Mouse (Mus musculus) lung, embryonic 14.5 days (tissue): ENCODE data around the gene Pigh. TPM values are rescaled to one million over a fixed set of nuclear protein-coding genes. Genes with fewer than 3 reads are reported as not detected.

Experiments
- ATAC-seq: fragments of 200-750 bp; cut with Nextera tagmentation; 2 replicates; pipeline ENCODE4 v1.8.0; 2017; ENCODE audit warnings: mild to moderate bottlenecking, moderate TSS enrichment, moderate library complexity; ENCODE audit not compliant: insufficient read depth
- DNase-seq: peaks from one replicate; pipeline ENCODE4 v3.0.0-alpha.2; 2015
- H3K27ac ChIP-seq: fragments of 300-500 bp; sonication (generic); 2 replicates; pipeline ENCODE4 v1.5.1; 2014; ENCODE audit warnings: low read depth, mild to moderate bottlenecking, moderate library complexity
- H3K27me3 ChIP-seq: fragments of 300-500 bp; sonication (generic); 2 replicates; pipeline ENCODE4 v1.6.1; 2014; ENCODE audit warnings: low read length, control low read depth; ENCODE audit not compliant: insufficient read depth
- H3K36me3 ChIP-seq: fragments of 300-500 bp; sonication (generic); 2 replicates; pipeline ENCODE4 v1.6.1; 2014; ENCODE audit warnings: control low read depth; ENCODE audit not compliant: insufficient read depth
- H3K4me1 ChIP-seq: fragments of 300-500 bp; sonication (generic); 2 replicates; pipeline ENCODE4 v1.6.1; 2014; ENCODE audit warnings: antibody characterized with exemption, control low read depth; ENCODE audit not compliant: insufficient read depth
- H3K4me2 ChIP-seq: fragments of 300-500 bp; sonication (generic); 2 replicates; pipeline ENCODE4 v1.6.1; 2014; ENCODE audit warnings: mild to moderate bottlenecking
- H3K4me3 ChIP-seq: fragments of 300-500 bp; sonication (generic); 2 replicates; pipeline ENCODE4 v1.5.1; 2014; ENCODE audit warnings: low read depth, low read length
- H3K9ac ChIP-seq: fragments of 300-500 bp; sonication (generic); 2 replicates; pipeline ENCODE4 v1.6.1; 2014
- H3K9me3 ChIP-seq: fragments of 300-500 bp; sonication (generic); 2 replicates; pipeline ENCODE4 v1.6.1; 2016; ENCODE audit warnings: low read depth, low read length, control low read depth
- CTCF ChIP-seq: IDR thresholded peaks from 2 replicates; pipeline ENCODE4 v1.5.1; 2016; ENCODE audit warnings: antibody characterized with exemption, low read depth
- WGBS: fragments of 180-500 bp; shearing (Covaris S2); extraction: QIAGEN DNeasy Blood & Tissue Kit; methylation state at CpG from one replicate; pipeline ENCODE4 v1.1.7; 2014; 5-methylcytosine and 5-hydroxymethylcytosine counted together
- polyA plus RNA-seq: library from polyadenylated mRNA; unstranded; fragments of >200 nt; fragmentation: Nextera tagmentation; extraction: Ambion mirVana; gene quantifications from 2 replicates; pipeline ENCODE4 v1.2.1, GENCODE M21; 2014

Gene Pigh
- polyA plus RNA-seq, 1 experiment from 2014 or later, result 24.7 TPM

DNA sequence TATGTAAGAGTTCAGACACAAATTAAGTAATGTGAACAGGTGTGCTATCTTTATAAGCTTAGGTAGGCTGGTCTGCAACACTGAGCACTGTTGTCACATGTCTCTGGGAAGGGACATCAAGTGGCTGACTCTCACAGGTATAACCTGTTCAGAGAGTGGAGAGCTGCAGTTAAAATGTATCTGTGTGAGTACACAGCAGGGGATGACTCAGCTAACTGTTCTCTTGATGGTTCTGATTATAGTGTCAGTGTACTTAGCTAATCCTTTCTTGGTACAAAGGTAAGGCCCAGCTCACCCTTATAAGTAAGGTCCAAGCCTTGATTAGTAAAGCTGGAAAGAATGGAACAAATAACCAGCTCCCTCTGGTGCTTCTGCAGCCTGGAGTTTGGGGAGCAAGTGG lies 48.0 kb downstream of the Pigh start:
- H3K27me3 ChIP-seq, result no peaks in the 10 kb centered on the region
- no peak overlapping the region for H3K9ac ChIP-seq
- DNase-seq (no peak), ATAC-seq (no peak)
- no peaks in the 10 kb centered on the region for H3K4me1 ChIP-seq
- H3K4me3 ChIP-seq, result no peak overlapping the region
- H3K27ac ChIP-seq, result no peak overlapping the region
- no peaks in the 10 kb centered on the region for H3K9me3 ChIP-seq
- H3K36me3 ChIP-seq, result 0 out of 2 replicates have a peak, but pooled peaks cover 10% of the 10 kb centered on the region
- no peak overlapping the region for H3K4me2 ChIP-seq
- TF ChIP-seq CTCF, result no peak

DNA sequence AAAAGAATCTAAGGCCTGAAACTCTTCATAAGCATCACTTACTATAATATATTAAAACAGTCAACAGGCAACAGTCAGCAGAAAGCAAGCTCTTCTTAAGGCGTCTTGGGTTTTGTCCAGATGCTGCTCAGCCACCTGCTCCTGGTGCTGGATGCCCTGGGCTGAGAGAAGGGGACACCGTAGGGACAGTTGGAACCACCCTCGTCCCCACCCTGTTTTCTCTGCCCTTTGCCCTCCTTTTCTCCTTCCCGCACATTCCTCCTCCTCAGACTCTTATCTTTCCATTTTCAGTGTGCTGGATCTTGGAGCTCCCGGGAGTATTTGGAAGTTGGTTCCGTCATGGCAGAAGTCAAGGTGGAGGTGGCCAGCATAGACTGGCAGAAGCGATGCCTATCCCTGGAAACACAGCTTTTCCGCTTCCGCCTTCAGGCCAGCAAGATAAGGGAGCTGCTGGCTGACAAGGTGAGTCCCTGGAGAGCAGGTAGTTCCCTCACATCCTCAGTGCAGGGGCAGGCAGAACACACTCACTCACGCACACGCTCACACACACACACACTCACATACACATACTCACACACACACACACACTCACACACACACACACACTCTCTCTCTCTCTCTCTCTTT lies 49.1 kb downstream of the Pigh start:
- no peak overlapping the region for H3K9ac ChIP-seq
- H3K27ac ChIP-seq, result no peak overlapping the region
- H3K4me2 ChIP-seq, result no peak overlapping the region
- no peak for TF ChIP-seq CTCF
- H3K9me3 ChIP-seq, result no peaks in the 10 kb centered on the region
- H3K36me3 ChIP-seq, result 0 out of 2 replicates have a peak, but pooled peaks cover 10% of the 10 kb centered on the region
- ATAC-seq (no peak), DNase-seq (no peak)
- WGBS, result 70% methylated on average over 11 of the region's 11 CpGs
- no peaks in the 10 kb centered on the region for H3K27me3 ChIP-seq
- H3K4me1 ChIP-seq, result no peaks in the 10 kb centered on the region
- no peak overlapping the region for H3K4me3 ChIP-seq

GRCm38 (mm10) chr12:79039708-79040107 lies 49.7 kb downstream of the Pigh start:
- TF ChIP-seq CTCF, result no peak

GRCm38 (mm10) chr12:79035349-79035748 lies 54.1 kb downstream of the Pigh start:
- no peak for TF ChIP-seq CTCF

More at GRCm38 (mm10) chr12:79039708-79040107, 49.7 kb downstream of the Pigh start:
- DNase-seq (no peak), ATAC-seq (no peak)
- Histone ChIP-seq H3K4me2 (no peak overlapping the region), H3K27ac (no peak overlapping the region), H3K4me1 (no peaks in the 10 kb centered on the region), H3K9ac (no peak overlapping the region), H3K27me3 (no peaks in the 10 kb centered on the region), H3K36me3 (0 out of 2 replicates have a peak, but pooled peaks cover 10% of the 10 kb centered on the region), H3K4me3 (no peak overlapping the region), H3K9me3 (no peaks in the 10 kb centered on the region)
- 45% methylated on average over 8 of the region's 8 CpGs for whole genome bisulfite sequencing

DNA sequence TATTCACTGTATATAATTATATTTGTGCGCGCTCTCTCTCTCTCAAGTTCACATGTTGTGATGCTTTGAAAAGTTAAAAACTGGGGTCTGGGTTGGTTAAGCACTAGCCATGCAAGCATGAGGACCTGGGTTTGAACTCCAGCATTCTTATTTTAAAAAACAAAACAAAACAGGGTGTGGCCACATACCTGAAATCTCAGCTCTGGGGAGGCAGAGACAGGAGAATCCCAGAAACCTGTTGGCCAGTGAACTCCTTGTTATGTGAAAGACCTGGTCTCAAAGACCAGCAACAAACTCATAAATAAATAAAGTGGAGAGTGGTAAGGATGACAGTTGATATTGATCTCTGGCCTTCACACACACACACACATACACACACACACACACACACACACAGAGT lies 55.1 kb downstream of the Pigh start:
- H3K9ac ChIP-seq, result no peak overlapping the region
- no peak for TF ChIP-seq CTCF
- DNase-seq (no peak), ATAC-seq (no peak)
- H3K27me3 ChIP-seq, result no peaks in the 10 kb centered on the region
- no peak overlapping the region for H3K4me2 ChIP-seq
- WGBS, result 95% methylated on average over 2 of the region's 2 CpGs
- H3K27ac ChIP-seq, result no peak overlapping the region
- no peaks in the 10 kb centered on the region for H3K36me3 ChIP-seq
- no peaks in the 10 kb centered on the region for H3K4me1 ChIP-seq
- no peaks in the 10 kb centered on the region for H3K9me3 ChIP-seq
- H3K4me3 ChIP-seq, result no peak overlapping the region

More at GRCm38 (mm10) chr12:79035349-79035748, 54.1 kb downstream of the Pigh start:
- Histone ChIP-seq H3K27me3 (no peaks in the 10 kb centered on the region), H3K9me3 (no peaks in the 10 kb centered on the region), H3K4me1 (no peaks in the 10 kb centered on the region), H3K4me2 (no peak overlapping the region), H3K9ac (no peak overlapping the region), H3K36me3 (no peaks in the 10 kb centered on the region), H3K27ac (no peak overlapping the region), H3K4me3 (no peak overlapping the region)
- no peak for ATAC-seq
- 37% methylated on average over 3 of the region's 3 CpGs for WGBS
- no peak for DNase-seq

Other genes starting within 250 kb of the Pigh start
- 55.6 and 56.9 TPM in 2 replicates for gene Atp6v1d, start 228.0 kb downstream of the Pigh start, polyA plus RNA-seq
- gene Eif2s1, start 227.8 kb downstream of the Pigh start, polyA plus RNA-seq, result 231 and 243 TPM in 2 replicates
- 5.9 and 6.4 TPM in 2 replicates for gene Plek2, start 182.7 kb downstream of the Pigh start, polyA plus RNA-seq
- gene Tmem229b, start 82.0 kb downstream of the Pigh start, polyA plus RNA-seq, result 5.6 and 5.7 TPM in 2 replicates
- gene Plekhh1, start 60.5 kb downstream of the Pigh start, polyA plus RNA-seq, result 3.9 and 5.2 TPM in 2 replicates
- 6.7 and 6.9 TPM in 2 replicates for gene Arg2, start 41.1 kb upstream of the Pigh start, polyA plus RNA-seq
- gene Vti1b, start 83.0 kb upstream of the Pigh start, polyA plus RNA-seq, result 77.5 and 79.6 TPM in 2 replicates
- 26.0 and 26.6 TPM in 2 replicates for gene Rdh11, start 102.6 kb upstream of the Pigh start, polyA plus RNA-seq
- gene Rdh12, start 119.3 kb upstream of the Pigh start, polyA plus RNA-seq, result 1.9 and 2.3 TPM in 2 replicates
- gene Zfyve26, start 206.7 kb upstream of the Pigh start, polyA plus RNA-seq, result 12.8 and 16.5 TPM in 2 replicates
- gene Rad51b, start 207.6 kb upstream of the Pigh start, polyA plus RNA-seq, result 8.0 and 8.1 TPM in 2 replicates